8 mouse cellular contexts compared by ENCODE assay signal in the genomic region with DNA sequence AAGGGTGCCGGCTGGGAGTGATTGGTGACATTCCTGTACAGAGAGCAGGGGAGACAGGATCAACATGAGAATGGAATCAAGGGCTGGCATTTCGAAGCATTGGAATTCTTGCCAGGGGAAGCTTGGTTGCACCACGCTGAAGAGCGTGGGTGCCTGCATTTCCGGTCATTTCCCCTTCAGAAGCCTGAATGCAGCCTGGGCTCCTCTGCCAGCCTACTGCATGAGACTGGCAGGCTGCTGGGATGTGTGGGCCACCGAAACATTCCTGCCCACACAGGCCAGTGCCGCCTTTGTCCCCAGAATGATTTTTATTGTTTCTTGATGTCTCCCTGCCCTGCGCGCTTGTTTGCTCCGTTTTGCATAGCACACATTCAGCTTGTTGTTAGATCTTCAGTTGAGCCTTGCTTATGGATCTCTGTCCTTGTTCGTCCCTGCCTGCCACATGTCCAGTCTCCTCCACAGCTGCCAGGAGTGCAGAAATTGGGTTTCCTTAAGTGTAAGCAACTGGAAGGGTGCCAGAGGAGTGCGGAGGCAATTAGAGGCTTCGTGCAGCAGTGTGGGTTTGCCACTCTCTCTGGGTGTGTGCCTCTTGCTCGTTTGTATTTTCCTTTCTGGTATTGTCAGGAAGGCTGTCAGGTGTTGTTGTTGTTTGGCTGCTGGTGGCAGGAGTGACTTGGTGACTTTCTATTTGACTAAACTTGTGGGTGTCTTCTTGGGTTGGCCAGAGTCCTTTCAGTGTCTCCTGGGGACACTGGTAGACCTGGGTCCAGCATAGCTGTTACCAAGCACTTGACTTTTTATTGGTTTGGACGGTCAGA.
A peak's percentile ranks its signal among the peaks of the same experiment; 100 is the strongest.
DNase-seq lines count a peak whose midpoint lies in the region; ATAC-seq and TF ChIP-seq lines count a peak whose summit lies in the region.

No protein-coding gene starts in this region.

- no peak overlapping the region for H3K4me3 ChIP-seq in liver, postnatal 0 days (ENCODE audit: low read depth, low read length)
- no peak overlapping the region for H3K4me3 ChIP-seq in liver, embryonic 12.5 days
- H3K4me3 ChIP-seq in forebrain, embryonic 12.5 days (replicated peaks), result no peak overlapping the region

- no peak overlapping the region for H3K4me2 ChIP-seq in liver, postnatal 0 days (ENCODE audit: low read depth, low read length)
- no peak overlapping the region for H3K4me2 ChIP-seq in liver, embryonic 12.5 days
- H3K4me2 ChIP-seq in forebrain, embryonic 12.5 days, result peak overlapping the region; percentile 22; the same call in 1 of the 2 replicates

- WGBS in liver, postnatal 0 days (ENCODE audit: insufficient replicate concordance), result 73% methylated on average over 15 of the region's 15 CpGs
- WGBS in liver, embryonic 12.5 days (ENCODE audit: insufficient replicate concordance), result 77% methylated on average over 15 of the region's 15 CpGs
- 58% methylated on average over 15 of the region's 15 CpGs for WGBS in forebrain, embryonic 12.5 days

- DNase-seq in adrenal gland, adult 2 months, result peak; percentile 33
- DNase-seq in adrenal gland, adult 8-10 months, result no peak
- DNase-seq in liver, postnatal 0 days, result no peak
- peak; percentile 43 to 51 for DNase-seq in layer of hippocampus, postnatal 10 days (ENCODE audit: low spot score in 2 of 2)
- peak; percentile 59 to 64 for DNase-seq in right cerebral cortex, adult 2 months (ENCODE audit: low spot score in 2 of 2)
- no peak for DNase-seq in urinary bladder, adult 18-20 months (ENCODE audit: low spot score in 2 of 2)

- ATAC-seq in liver, postnatal 0 days, result peak; percentile 15; the same call in 1 of the 2 replicates
- no peak for ATAC-seq in liver, embryonic 12.5 days
- ATAC-seq in forebrain, embryonic 12.5 days (ENCODE audit: low FRiP score), result peak; percentile 83

- H3K4me1 ChIP-seq in liver, postnatal 0 days (ENCODE audit: insufficient read depth), result peaks cover 3% of the 10 kb centered on the region; the same call in 1 of the 2 replicates
- peaks cover 21% of the 10 kb centered on the region; the same call in 1 of the 2 replicates for H3K4me1 ChIP-seq in liver, embryonic 12.5 days
- peaks cover 26% of the 10 kb centered on the region for H3K4me1 ChIP-seq in forebrain, embryonic 12.5 days

- no peaks in the 10 kb centered on the region for H3K27me3 ChIP-seq in liver, postnatal 0 days (ENCODE audit: insufficient read depth, low read length)
- H3K27me3 ChIP-seq in liver, embryonic 12.5 days (replicated peaks), result no peaks in the 10 kb centered on the region
- no peaks in the 10 kb centered on the region for H3K27me3 ChIP-seq in forebrain, embryonic 12.5 days

- no peaks in the 10 kb centered on the region for H3K36me3 ChIP-seq in liver, postnatal 0 days (replicated peaks; ENCODE audit: insufficient read depth, low read length)
- no peaks in the 10 kb centered on the region for H3K36me3 ChIP-seq in liver, embryonic 12.5 days
- no peaks in the 10 kb centered on the region; the same call in none of the 2 replicates for H3K36me3 ChIP-seq in forebrain, embryonic 12.5 days (replicated peaks)

- H3K9me3 ChIP-seq in liver, postnatal 0 days (ENCODE audit: low read length), result no peaks in the 10 kb centered on the region
- H3K9me3 ChIP-seq in liver, embryonic 12.5 days (replicated peaks), result no peaks in the 10 kb centered on the region
- no peaks in the 10 kb centered on the region for H3K9me3 ChIP-seq in forebrain, embryonic 12.5 days

- no peak overlapping the region for H3K27ac ChIP-seq in liver, postnatal 0 days (ENCODE audit: low read depth)
- no peak overlapping the region for H3K27ac ChIP-seq in liver, embryonic 12.5 days
- peak overlapping the region; percentile 74 for H3K27ac ChIP-seq in forebrain, embryonic 12.5 days

- no peak for TF ChIP-seq EP300 in liver, postnatal 0 days (IDR thresholded peaks at IDR 0.05; ENCODE audit: low read depth)

- no peak for TF ChIP-seq CTCF in liver, postnatal 0 days (IDR thresholded peaks at IDR 0.05; ENCODE audit: low read depth)

- H3K9ac ChIP-seq in liver, postnatal 0 days (replicated peaks), result no peak overlapping the region
- no peak overlapping the region for H3K9ac ChIP-seq in liver, embryonic 12.5 days
- peak overlapping the region; percentile 25; the same call in 1 of the 2 replicates for H3K9ac ChIP-seq in forebrain, embryonic 12.5 days

Comparison
In these comparisons a context has a peak if more than half of its experiments do, and no peak if none do; other contexts are left out.
1. DNase-seq: peak in adrenal gland, adult 2 months (single experiment), layer of hippocampus, postnatal 10 days (2 of 2) and right cerebral cortex, adult 2 months (2 of 2); none in adrenal gland, adult 8-10 months (single experiment), liver, postnatal 0 days (single experiment) and urinary bladder, adult 18-20 months (0 of 2).